Comparison of ENCODE assay signal across 11 mouse cellular contexts in the genomic region with DNA sequence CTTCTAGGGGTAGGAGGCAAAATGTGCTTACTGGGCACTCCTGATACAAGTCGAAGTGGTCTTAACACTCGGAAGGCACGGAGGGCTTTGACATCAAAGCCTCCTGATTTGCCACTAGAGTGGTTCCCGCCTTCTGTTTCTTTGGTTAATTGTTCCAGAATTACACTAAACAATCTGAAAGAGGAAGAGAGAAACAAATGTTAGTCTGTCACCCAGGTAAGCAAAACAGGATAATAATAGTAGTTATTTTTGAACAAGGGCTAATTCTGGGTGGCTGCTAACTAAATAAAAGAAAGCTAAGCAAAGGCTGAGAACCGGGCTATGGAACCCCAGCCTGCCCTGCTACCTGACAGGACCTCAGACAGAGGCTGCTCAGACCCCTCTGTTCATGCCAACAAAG.
"Had no signal": no experiment of that assay in that cellular context is flagged by ENCODE, and none has a peak within 500 bp of the region (broad histone marks: within the 10 kb centered on the region; RNA-seq: fewer than 3 reads in every experiment).

No protein-coding gene starts in this region.

- H3K4me2 ChIP-seq: midbrain, embryonic 12.5 days; stomach, embryonic 15.5 days had no signal

- H3K4me3 ChIP-seq: limb, embryonic 13.5 days; midbrain, embryonic 12.5 days; stomach, embryonic 15.5 days had no signal

- DNase-seq: kidney, adult 8-10 months; kidney, postnatal 25 days; left cerebral cortex, postnatal 4 days; lung, adult 18-20 months; thymus, postnatal 4 days had no signal

- H3K9me3 ChIP-seq: limb, embryonic 13.5 days; midbrain, embryonic 12.5 days; stomach, embryonic 15.5 days had no signal

- H3K27me3 ChIP-seq: midbrain, embryonic 12.5 days; stomach, embryonic 15.5 days had no signal

- ATAC-seq: intestine, postnatal 0 days; midbrain, embryonic 16.5 days had no signal

- H3K4me1 ChIP-seq: midbrain, embryonic 12.5 days; stomach, embryonic 15.5 days had no signal

- H3K9ac ChIP-seq: limb, embryonic 13.5 days; liver, embryonic 14.5 days; midbrain, embryonic 12.5 days; stomach, embryonic 15.5 days had no signal

- H3K27ac ChIP-seq: liver, embryonic 14.5 days; midbrain, embryonic 12.5 days; stomach, embryonic 15.5 days had no signal

- H3K36me3 ChIP-seq: limb, embryonic 13.5 days; midbrain, embryonic 12.5 days; stomach, embryonic 15.5 days had no signal
